ENCODE assay signal across 8 mouse cellular contexts in the genomic region with DNA sequence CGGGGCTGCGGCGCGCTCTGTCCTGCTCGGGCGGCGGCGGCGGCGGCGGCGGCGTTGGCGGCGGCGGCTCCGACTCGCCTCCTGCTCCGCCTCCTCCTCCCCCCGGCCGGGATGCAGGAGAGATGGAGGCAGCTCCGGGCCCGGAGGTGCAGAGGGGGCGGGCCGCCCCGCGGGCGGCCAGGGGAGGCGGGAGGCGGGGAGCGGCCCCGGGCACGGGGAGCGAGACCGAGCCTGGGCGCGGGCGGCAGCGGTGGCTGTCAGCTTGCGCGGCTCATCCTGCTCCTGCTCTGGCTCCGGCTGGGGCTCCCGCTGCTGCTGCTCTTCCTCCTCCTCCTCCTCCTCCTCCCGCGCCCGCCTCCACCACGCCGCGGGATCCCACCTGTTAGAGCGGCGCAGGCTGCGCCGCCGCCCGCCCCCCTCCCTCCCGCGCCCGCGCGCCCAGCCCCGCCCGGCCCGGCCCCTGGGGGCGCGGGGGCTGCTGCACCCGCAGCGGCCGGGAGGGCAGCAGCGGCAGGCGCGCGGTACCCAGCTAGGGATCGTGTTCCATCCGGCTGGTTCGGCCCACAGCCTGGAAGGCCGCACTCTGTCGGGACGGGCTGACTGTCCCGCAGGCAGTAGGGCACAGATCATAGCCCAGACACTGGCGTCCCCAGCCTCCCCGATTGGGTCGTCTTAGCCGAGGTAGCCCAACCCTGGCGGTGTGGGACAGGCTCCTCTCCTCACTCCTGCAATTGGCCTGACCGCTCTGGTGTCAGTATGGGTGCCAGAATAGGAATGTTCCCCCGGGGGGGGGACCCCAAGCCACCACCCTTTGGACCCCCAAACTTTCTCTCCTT. TPM values are rescaled to one million over a fixed set of nuclear protein-coding genes. Genes with fewer than 3 reads are reported as not detected.
DNase-seq lines count a peak whose midpoint lies in the region; ATAC-seq lines count a peak whose summit lies in the region.

Gene Nol4l, minus strand, starts transcription at position 41 of the 836 bp plus-strand sequence.

- DNase-seq in layer of hippocampus, adult 8-10 months (ENCODE audit: low spot score in 2 of 2), result no peak
- DNase-seq in layer of hippocampus, adult 11-12 months (ENCODE audit: low spot score), result no peak
- DNase-seq in adrenal gland, adult 8-10 months, result no peak
- peak; percentile 69 for DNase-seq in liver, embryonic 11.5 days (ENCODE audit: low spot score)

- peak within 1 kb of the TSS; percentile 70 for H3K4me3 ChIP-seq in embryonic facial prominence, embryonic 13.5 days
- peak within 1 kb of the TSS; percentile 66 for H3K4me3 ChIP-seq in hindbrain, embryonic 16.5 days (ENCODE audit: low read length)
- peak within 1 kb of the TSS; percentile 80 for H3K4me3 ChIP-seq in liver, embryonic 11.5 days (ENCODE audit: low read depth, low read length)
- H3K4me3 ChIP-seq in neural tube, embryonic 13.5 days, result peak within 1 kb of the TSS; percentile 80

- H3K27me3 ChIP-seq in embryonic facial prominence, embryonic 13.5 days, result peaks cover 60% of the 10 kb centered on the region
- no peaks in the 10 kb centered on the region for H3K27me3 ChIP-seq in hindbrain, embryonic 16.5 days (replicated peaks; ENCODE audit: control insufficient read depth, insufficient read depth, low read length)
- no peaks in the 10 kb centered on the region for H3K27me3 ChIP-seq in liver, embryonic 11.5 days (replicated peaks; ENCODE audit: control insufficient read depth, insufficient read depth, low read length)
- peaks cover 16% of the 10 kb centered on the region for H3K27me3 ChIP-seq in neural tube, embryonic 13.5 days

- H3K4me2 ChIP-seq in embryonic facial prominence, embryonic 13.5 days, result peak within 1 kb of the TSS; percentile 99
- H3K4me2 ChIP-seq in hindbrain, embryonic 16.5 days (ENCODE audit: low read length), result peak within 1 kb of the TSS; percentile 93
- peak within 1 kb of the TSS; percentile 89 for H3K4me2 ChIP-seq in liver, embryonic 11.5 days
- H3K4me2 ChIP-seq in neural tube, embryonic 13.5 days, result peak within 1 kb of the TSS; percentile 88

- WGBS in embryonic facial prominence, embryonic 13.5 days, result 1% methylated on average over 36 of the region's 86 CpGs
- WGBS in hindbrain, embryonic 16.5 days, result 3% methylated on average over 17 of the region's 86 CpGs
- WGBS in liver, embryonic 11.5 days, result under 1% methylated on average over 59 of the region's 86 CpGs
- WGBS in neural tube, embryonic 13.5 days, result under 1% methylated on average over 67 of the region's 86 CpGs

- H3K36me3 ChIP-seq in embryonic facial prominence, embryonic 13.5 days, result no peaks in the 10 kb centered on the region
- no peaks in the 10 kb centered on the region for H3K36me3 ChIP-seq in hindbrain, embryonic 16.5 days (ENCODE audit: control insufficient read depth, insufficient read depth, low read length)
- H3K36me3 ChIP-seq in liver, embryonic 11.5 days (ENCODE audit: control insufficient read depth, insufficient read depth, low read length), result no peaks in the 10 kb centered on the region
- no peaks in the 10 kb centered on the region for H3K36me3 ChIP-seq in neural tube, embryonic 13.5 days

- peak within 1 kb of the TSS; percentile 57; the same call in 1 of the 2 replicates for H3K27ac ChIP-seq in embryonic facial prominence, embryonic 13.5 days
- peak within 1 kb of the TSS; percentile 87 for H3K27ac ChIP-seq in hindbrain, embryonic 16.5 days (ENCODE audit: low read depth, low read length)
- H3K27ac ChIP-seq in liver, embryonic 11.5 days (ENCODE audit: low read depth, low read length), result peak within 1 kb of the TSS; percentile 95
- peak within 1 kb of the TSS; percentile 95 for H3K27ac ChIP-seq in neural tube, embryonic 13.5 days (replicated peaks)

- no peaks in the 10 kb centered on the region for H3K9me3 ChIP-seq in embryonic facial prominence, embryonic 13.5 days
- H3K9me3 ChIP-seq in hindbrain, embryonic 16.5 days (ENCODE audit: control insufficient read depth, low read length), result no peaks in the 10 kb centered on the region
- 0 out of 2 replicates have a peak, but pooled peaks cover 3% of the 10 kb centered on the region for H3K9me3 ChIP-seq in liver, embryonic 11.5 days (ENCODE audit: control insufficient read depth, low read length)
- no peaks in the 10 kb centered on the region for H3K9me3 ChIP-seq in neural tube, embryonic 13.5 days

- peak within 1 kb of the TSS; percentile 72 for H3K9ac ChIP-seq in embryonic facial prominence, embryonic 13.5 days
- H3K9ac ChIP-seq in hindbrain, embryonic 16.5 days (ENCODE audit: low read depth, low read length), result peak within 1 kb of the TSS; percentile 91
- peak within 1 kb of the TSS; percentile 91 for H3K9ac ChIP-seq in liver, embryonic 11.5 days (ENCODE audit: low read depth, low read length)
- peak within 1 kb of the TSS; percentile 92 for H3K9ac ChIP-seq in neural tube, embryonic 13.5 days

- H3K4me1 ChIP-seq in embryonic facial prominence, embryonic 13.5 days, result peaks cover 36% of the 10 kb centered on the region
- peaks cover 23% of the 10 kb centered on the region for H3K4me1 ChIP-seq in hindbrain, embryonic 16.5 days (ENCODE audit: control insufficient read depth, insufficient read depth, low read depth, low read length)
- peaks cover 33% of the 10 kb centered on the region for H3K4me1 ChIP-seq in liver, embryonic 11.5 days (replicated peaks; ENCODE audit: control insufficient read depth, insufficient read depth, low read length)
- H3K4me1 ChIP-seq in neural tube, embryonic 13.5 days (replicated peaks), result peaks cover 43% of the 10 kb centered on the region

- no peak for ATAC-seq in embryonic facial prominence, embryonic 13.5 days (ENCODE audit: insufficient number of reproducible peaks, insufficient read depth, low FRiP score, low TSS enrichment, low read depth)
- peak; percentile 46 for ATAC-seq in hindbrain, embryonic 16.5 days
- ATAC-seq in liver, embryonic 11.5 days (replicated peaks; ENCODE audit: low FRiP score), result 0 out of 2 replicates have a peak, but pooled peaks have one; percentile 0
- peak; percentile 12 for ATAC-seq in neural tube, embryonic 13.5 days (ENCODE audit: low read depth)
- no peak for ATAC-seq in monocyte, adult 5-6 weeks (replicated peaks; ENCODE audit: insufficient number of reproducible peaks, low FRiP score, low TSS enrichment, poor library complexity, severe bottlenecking)

RNA-seq across cellular contexts. Expression of gene Nol4l, which starts in this region (rescaled TPM):
- total RNA-seq in layer of hippocampus, adult 8-10 months (2022), result 10 to 100 TPM; 44.4 to 47.8 (median 45.1) TPM
- total RNA-seq in adrenal gland, adult 8-10 months (2022), result 10 to 100 TPM in 3 of 4 experiments, 1 to 10 TPM in 1; 9.9 to 19.6 (median 12.8) TPM
- 12.4 and 16.0 TPM in 2 replicates for polyA plus RNA-seq in embryonic facial prominence, embryonic 13.5 days (2015; fragmentation: Nextera tagmentation; extraction: Ambion mirVana)
- 33.7 and 40.7 TPM in 2 replicates for polyA plus RNA-seq in hindbrain, embryonic 16.5 days (2015; fragmentation: Nextera tagmentation; extraction: Ambion mirVana)
- polyA plus RNA-seq in liver, embryonic 11.5 days (2014; fragmentation: Nextera tagmentation; extraction: Ambion mirVana), result 14.1 and 15.8 TPM in 2 replicates
- 40.8 and 43.3 TPM in 2 replicates for polyA plus RNA-seq in neural tube, embryonic 13.5 days (2015; fragmentation: Nextera tagmentation; extraction: Ambion mirVana)
- 1.3 to 3.7 TPM (median 1.4 TPM) in 3 replicates for total RNA-seq in monocyte, adult 5-6 weeks (2017)

Comparison
In these comparisons a context has a peak if more than half of its experiments do, and no peak if none do; other contexts are left out.
1. ATAC-seq: peak in hindbrain, embryonic 16.5 days (single experiment), liver, embryonic 11.5 days (single experiment) and neural tube, embryonic 13.5 days (single experiment); none in embryonic facial prominence, embryonic 13.5 days (single experiment) and monocyte, adult 5-6 weeks (single experiment).
2. Peak in every context shown above with its lines, with median percentiles within 50 percentile points of each other: H3K27ac ChIP-seq, H3K4me2 ChIP-seq, H3K4me3 ChIP-seq and H3K9ac ChIP-seq.